Mouse (Mus musculus): ENCODE measurements at regions not wholly inside any gene's neighbourhood (a gene's known extent, or its start where the extent isn't known, plus 50 kb on each side); places are given as distances from the start of the nearest gene placed in this dataset.

DNA sequence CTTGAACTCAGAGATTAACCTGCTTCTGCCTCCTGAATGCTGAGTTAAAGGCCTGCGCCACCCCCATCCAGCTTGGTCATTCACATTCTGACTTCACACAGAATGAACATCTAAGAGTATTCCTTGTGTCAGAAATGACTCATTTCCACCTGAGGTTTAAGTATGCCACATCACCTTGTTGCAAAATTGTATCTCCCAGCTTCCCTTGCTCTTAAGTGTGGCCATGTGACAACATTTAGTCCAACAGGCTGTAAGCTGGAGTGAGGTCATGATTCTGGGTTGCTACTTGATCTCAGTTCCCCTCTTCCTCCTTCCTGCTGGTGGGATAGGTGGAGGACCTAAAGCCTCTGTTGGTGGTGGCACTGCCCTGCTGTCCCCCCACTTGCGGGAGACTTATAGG, 131.0 kb downstream of the Mtx2 start:
- TF ChIP-seq POLR2A (IDR thresholded peaks at IDR 0.05; ENCODE audit: borderline replicate concordance, insufficient read depth, low read length), result no peak
- no peak for TF ChIP-seq CTCF (IDR thresholded peaks at IDR 0.05; ENCODE audit: borderline replicate concordance, insufficient read depth, low read depth, low read length)
